Mouse (Mus musculus): ENCODE results near the gene Gm4353.

The Gm4353 gene

DNA sequence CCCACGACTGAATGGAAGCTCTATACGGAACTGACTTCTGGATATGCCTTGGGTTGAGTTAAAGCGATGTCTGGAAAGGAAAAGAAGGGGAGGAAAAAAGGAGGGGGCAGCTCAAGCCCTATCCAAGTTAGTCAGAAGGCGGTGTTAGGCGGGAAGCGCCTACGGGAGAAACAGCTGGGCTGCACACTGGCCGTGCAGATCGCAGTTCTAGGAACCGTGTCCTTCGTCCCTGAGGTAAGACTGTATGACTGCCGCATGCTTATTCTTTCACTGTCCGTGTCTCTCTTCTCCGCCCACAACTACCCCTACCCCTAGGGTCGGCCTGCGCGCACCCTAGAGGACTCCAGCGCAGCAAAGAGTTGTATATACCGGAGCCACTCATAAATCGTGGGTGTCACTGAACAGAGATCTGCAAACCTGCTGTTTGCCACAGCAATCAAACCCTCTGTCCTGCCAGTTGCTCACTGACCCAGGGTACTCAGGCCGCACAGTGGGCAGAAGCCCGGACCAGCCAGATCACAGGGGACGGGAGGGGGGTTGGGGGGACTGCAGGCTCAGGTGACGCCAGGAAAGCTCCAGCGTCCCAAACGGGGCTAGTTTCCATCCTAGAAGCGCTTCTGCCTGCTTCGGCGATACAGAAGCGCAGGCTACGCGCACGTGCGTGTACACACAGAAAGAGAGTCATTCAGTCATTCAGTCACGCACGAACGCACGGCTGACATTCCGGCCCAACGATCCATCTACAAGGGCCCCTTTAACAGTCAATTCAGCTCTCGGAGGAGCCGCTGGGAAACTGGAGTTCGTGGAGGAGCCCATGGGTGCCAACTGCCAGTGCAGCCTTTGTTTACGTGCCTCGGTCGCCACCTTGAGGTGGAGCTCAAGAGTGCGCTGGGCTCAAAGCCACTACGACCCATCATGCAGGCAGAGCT lies 44.6 kb downstream of the Gm4353 start:
- DNase-seq: peak; percentile 90

DNA sequence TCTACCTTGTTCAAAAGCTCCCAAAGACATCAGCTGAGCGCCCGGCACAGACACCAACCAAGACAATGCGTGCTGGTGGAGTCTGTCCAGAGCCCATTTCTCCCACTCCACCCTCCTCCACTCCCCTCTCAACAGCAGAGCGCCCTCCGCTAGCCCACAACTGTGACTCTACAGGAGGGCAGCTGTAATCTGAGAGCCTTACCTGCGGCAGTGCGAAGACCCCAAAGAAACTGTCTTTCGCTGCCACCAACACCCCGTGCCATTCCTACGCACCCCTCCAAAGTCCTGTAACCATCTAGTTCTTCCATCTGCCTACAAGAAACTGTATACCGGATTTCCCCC lies 45.3 kb downstream of the Gm4353 start, which contains the start of gene 1110004F10Rik:
TSS of gene 1110004F10Rik (plus strand) at position 202 of the 342 bp plus-strand sequence.
- no peak for DNase-seq

DNA sequence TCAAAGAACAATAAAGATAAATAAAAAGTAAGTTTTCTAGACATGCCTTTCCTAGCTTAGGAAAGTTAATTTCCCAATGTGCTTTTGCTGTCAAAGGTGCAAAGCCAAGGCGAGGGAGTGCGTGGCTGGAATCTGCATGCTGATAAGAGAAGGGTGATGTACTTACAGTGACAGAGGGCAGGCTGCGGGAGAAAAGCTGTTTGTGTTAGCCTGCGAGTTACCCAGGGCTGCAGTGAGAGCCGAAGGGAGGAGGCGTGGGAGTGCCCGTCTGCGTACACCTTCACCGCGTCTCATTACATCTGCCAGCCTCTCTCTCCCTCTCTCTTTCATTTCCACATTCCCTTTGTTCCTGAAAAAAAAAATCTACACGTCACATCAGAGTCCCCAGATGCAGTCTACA lies 45.9 kb downstream of the Gm4353 start, which contains the start of gene Sox6:
TSS of gene Sox6 (minus strand) at position 286 of the 400 bp plus-strand sequence.
- peak; percentile 5 for DNase-seq

DNA sequence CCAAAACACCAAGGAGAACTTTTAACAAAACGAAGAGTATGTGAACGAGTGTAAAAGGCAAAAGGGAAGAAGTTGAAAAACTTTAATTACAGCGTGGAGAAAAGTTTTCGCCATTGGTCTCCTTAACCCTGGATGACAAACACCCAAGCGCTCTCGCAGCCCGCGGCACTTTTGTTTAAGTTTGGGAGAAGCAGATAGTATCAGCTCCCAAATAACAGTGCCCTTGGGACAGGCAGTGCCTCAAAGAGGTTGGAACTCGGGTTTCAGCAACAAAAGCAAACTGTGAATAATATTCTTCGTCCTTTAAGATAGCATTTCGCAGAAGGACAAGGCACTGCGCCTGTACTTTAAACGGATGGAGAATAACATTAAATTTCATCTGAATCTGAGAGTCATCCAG lies 46.4 kb downstream of the Gm4353 start:
- DNase-seq: peak; percentile 5

DNA sequence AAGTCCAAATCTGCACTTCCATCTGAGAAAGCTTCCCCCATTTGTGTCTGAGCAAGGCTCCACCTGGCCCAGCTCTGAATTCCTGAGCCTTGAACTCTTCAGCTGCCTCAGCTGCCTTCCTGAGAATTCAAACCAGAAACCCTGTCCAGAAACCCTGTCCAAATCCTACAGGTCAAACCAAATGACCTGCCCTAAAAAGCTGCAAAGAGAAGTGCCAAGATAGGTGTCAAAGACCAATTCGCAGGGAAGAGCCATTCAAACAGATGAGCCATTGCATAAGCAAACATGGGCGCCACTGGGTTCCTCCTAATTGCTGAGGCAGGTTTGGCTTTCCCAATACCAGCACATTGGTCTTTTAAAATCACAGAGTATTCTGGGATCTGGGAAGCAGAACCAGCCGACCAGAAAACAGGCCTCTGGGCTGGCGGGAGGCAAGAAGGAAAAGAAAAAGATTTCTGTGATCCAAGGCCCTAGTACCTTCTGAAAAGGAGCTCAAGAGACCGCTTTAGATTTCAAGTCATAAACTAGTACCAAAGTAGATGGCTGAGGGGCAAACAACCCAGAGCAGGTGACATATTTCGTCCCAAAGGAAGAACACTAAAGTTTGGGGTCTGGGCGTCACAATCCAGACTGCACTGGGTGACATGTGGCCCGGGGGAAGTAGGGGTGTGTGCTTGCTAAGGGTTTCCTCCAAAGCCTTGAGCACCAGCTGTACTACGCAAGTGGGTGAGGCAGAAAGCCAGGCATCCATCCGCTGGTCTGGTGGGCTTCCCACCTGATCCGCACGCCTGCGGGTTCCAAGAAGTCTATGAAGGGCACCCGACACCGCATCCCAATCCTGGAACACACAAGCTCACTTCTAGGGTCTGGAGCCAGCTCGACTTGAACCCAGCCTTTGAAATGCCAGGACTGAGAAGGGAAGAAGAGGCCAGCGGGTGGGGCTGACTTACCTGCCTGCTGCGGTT lies 47.6 kb downstream of the Gm4353 start:
- no peak for DNase-seq

DNA sequence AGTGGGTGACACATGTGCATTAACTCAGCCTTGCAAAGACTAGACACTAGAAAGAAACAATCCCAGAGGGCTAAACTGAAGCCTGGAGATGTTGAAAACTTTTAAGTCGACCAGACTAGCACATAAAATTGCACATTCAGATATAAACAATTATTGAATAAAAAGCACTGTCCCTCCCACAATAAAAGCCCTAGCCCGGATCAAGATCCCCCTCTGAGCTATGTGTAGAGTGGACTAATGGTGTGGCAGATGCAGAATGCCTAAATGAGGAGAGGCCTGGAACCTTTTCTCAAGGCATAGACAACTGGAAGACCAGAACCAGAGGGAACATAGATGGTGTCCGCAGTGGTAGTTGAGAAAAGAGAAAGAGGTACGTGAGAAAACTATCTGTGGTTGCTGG lies 48.9 kb downstream of the Gm4353 start:
- DNase-seq: no peak

DNA sequence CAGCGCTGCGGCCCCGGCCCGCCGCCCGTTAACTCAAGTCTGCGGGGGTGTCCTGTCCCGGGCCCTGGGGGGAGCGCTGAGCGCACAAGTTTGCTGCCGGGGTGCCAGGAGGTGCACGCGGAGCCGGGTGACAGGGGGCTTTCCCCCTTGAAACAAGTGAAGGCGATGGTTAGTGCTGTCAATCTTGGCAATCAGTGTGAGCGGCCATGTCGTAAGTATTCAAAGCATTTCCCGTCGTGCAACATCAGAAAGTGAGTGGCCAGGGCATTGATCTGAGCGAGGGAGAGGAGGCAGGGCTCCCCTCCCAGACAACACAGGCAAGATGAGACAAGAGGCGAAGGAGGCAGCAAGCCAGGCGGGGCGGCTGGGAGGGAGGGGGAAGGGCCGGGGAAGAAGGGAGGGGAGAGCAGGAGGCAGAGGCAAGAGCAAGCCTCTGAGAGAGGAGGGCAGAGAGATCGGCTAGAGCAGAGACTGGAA lies 50.1 kb downstream of the Gm4353 start:
- DNase-seq: peak; percentile 41

DNA sequence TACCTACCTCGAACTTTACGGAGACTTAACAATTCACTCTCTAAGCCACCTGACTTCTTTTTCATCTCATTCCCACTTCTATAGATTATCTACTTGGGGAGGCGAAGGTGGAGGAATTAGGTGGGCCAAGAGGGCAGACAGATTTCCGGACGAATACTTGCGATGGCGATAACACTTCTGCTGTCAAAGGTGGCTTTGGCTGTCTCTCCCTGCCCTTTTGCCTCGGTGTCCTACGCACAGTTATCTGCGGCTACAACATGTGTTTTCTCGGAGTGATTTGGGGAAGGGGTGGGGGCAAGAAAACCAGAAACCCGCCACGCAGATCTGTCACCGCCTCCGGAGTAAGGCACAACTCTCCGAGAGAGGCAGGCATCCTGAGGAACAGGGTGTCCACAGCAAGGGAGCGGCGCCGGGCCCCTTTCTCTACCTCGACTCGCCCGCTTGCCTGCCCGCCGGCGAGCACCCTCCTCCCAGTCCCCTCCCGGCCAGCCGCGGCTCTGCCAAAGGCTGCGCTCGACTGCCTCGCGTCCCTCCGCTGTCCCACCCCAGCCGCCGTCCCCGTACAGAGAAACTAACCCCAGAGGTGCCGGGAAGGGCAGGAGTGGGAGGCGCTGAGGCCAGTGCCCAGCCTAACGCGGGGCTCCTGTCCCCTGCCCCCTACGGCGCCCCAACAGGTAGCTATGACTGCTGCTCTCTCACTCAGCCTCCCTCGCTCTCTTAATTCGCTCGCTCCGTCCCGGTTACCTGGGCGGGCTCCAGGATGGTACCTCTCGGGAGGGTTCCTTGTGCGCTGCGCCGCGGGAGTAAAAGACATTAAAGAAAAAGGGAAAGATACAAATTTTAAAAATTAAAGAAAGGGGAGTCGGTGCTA lies 50.8 kb downstream of the Gm4353 start:
- DNase-seq: peak; percentile 71

Measured in kidney, postnatal 14 days (tissue).